In the genomic region with DNA sequence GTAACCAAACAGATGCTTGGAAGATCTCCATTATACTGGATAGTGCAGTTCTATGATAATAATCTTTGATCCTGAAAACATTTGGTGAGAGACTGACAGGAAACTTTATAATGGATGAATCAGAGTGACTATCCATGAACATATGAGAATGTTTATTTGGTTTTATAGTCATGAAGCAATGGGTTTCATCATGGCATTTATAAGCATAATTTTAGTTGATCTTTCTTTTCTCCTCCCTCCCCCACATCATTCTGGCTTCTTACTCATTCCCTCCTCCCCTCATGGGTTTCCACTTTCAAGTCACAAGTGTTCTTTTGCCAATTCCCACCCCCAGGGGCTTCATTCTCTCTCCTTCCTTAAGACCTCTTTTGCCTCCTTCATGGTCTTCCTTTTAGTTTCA, we compare ENCODE assay signal across 31 mouse cellular contexts. TPM values are rescaled to one million over a fixed set of nuclear protein-coding genes. Genes with fewer than 3 reads are reported as not detected.
DNase-seq lines count a peak whose midpoint lies in the region; ATAC-seq and TF ChIP-seq lines count a peak whose summit lies in the region.
"Had no signal": no experiment of that assay in that cellular context is flagged by ENCODE, and none has a peak within 500 bp of the region (broad histone marks: within the 10 kb centered on the region; RNA-seq: fewer than 3 reads in every experiment).

No protein-coding gene starts in this region.

- H3K36me3 ChIP-seq in kidney, adult 2 months (ENCODE audit: control insufficient read depth, insufficient read depth, low read length): no peaks in the 10 kb centered on the region

- TF ChIP-seq CTCF in kidney, adult 2 months (conservative IDR thresholded peaks at IDR 0.05; ENCODE audit: insufficient read depth, insufficient read length, low read depth, low read length): no peak
- TF ChIP-seq CTCF in embryonic fibroblast, embryonic 13.5 days (IDR thresholded peaks at IDR 0.05; ENCODE audit: borderline replicate concordance, insufficient read depth, low read length): no peak

- no peak for TF ChIP-seq POLR2A in kidney, adult 2 months (IDR thresholded peaks at IDR 0.05; ENCODE audit: low read depth, low read length)
- no peak for TF ChIP-seq POLR2A in embryonic fibroblast, embryonic 13.5 days (IDR thresholded peaks at IDR 0.05; ENCODE audit: low read depth, low read length)

- no peak overlapping the region for H3K4me3 ChIP-seq in kidney, adult 2 months (ENCODE audit: insufficient read depth, low read depth, low read length)
- no peak overlapping the region for H3K4me3 ChIP-seq in embryonic fibroblast, embryonic 13.5 days (ENCODE audit: insufficient read depth, low read length)
- H3K4me3 ChIP-seq: embryonic facial prominence, embryonic 10.5 days; embryonic facial prominence, embryonic 13.5 days; forebrain, embryonic 10.5 days; forebrain, embryonic 13.5 days; heart, embryonic 10.5 days had no signal

- peak; percentile 35 for DNase-seq in heart, adult 11 months
- DNase-seq in heart, postnatal 14 days: no peak
- no peak for DNase-seq in kidney, adult 2 months
- no peak for DNase-seq in kidney, postnatal 25 days
- DNase-seq in NIH3T3 (ENCODE audit: low read depth) (peak; percentile 75), liver (no peak)
- DNase-seq: adrenal gland, adult 2 months; adrenal gland, postnatal 25 days; B cell, adult 2 months; cerebellum, adult 11 months; cerebellum, adult 2 months; cerebellum, postnatal 10 days; cerebellum, postnatal 36 days; embryo, embryonic 11 days; gastrocnemius, postnatal 10 days; gastrocnemius, postnatal 36 days; heart, postnatal 4 days; kidney, adult 18-20 months had no signal

- no peak for ATAC-seq in CD4-positive, CD25-positive, alpha-beta regulatory T cell, adult 4 months
- ATAC-seq: forebrain, embryonic 13.5 days; forebrain, embryonic 16.5 days; hindbrain, postnatal 0 days; inflammation-experienced regulatory T-cells, adult 6 months; intestine, embryonic 16.5 days; Patski had no signal

- H3K27me3 ChIP-seq in kidney, adult 2 months (replicated peaks; ENCODE audit: control insufficient read depth, insufficient read depth, low read length): no peaks in the 10 kb centered on the region
- H3K27me3 ChIP-seq: embryonic facial prominence, embryonic 13.5 days; forebrain, embryonic 13.5 days; Patski had no signal

- intact Hi-C loops in heart, postnatal 14 days (cut with DNase I): no loop called here

- no peaks in the 10 kb centered on the region for H3K4me1 ChIP-seq in kidney, adult 2 months (ENCODE audit: control insufficient read depth, insufficient read depth, low read length)
- peaks cover 2% of the 10 kb centered on the region; the same call in 1 of the 2 replicates for H3K4me1 ChIP-seq in embryonic fibroblast, embryonic 13.5 days (ENCODE audit: control insufficient read depth, insufficient read depth, low read length)
- H3K4me1 ChIP-seq: embryonic facial prominence, embryonic 10.5 days; embryonic facial prominence, embryonic 13.5 days; forebrain, embryonic 10.5 days; forebrain, embryonic 13.5 days; heart, embryonic 10.5 days had no signal

- H3K27ac ChIP-seq in kidney, adult 2 months (ENCODE audit: insufficient read depth, low read depth, low read length): peak overlapping the region; percentile 68; the same call in 1 of the 2 replicates
- H3K27ac ChIP-seq in embryonic fibroblast, embryonic 13.5 days (ENCODE audit: insufficient read depth, low read length): peak overlapping the region; percentile 52
- H3K27ac ChIP-seq: embryonic facial prominence, embryonic 10.5 days; embryonic facial prominence, embryonic 13.5 days; forebrain, embryonic 10.5 days; forebrain, embryonic 13.5 days; heart, embryonic 10.5 days; hindbrain, embryonic 14.5 days; hindbrain, postnatal 0 days had no signal

RNA-seq across cellular contexts. Expression of gene 4930402H24Rik, which starts 19.2 kb away (rescaled TPM):
- total RNA-seq in heart, postnatal 14 days (2021): 10 to 100 TPM; 61.4 to 61.7 TPM
- 70.2 and 91.4 TPM in 2 replicates for polyA plus RNA-seq in kidney, adult 2 months (2012; rRNA removed)
- polyA plus RNA-seq in embryonic fibroblast, embryonic 13.5 days (2011; ENCODE audit: insufficient read length, low read depth, missing spikeins): 67.2 and 101 TPM in 2 replicates
- polyA plus RNA-seq in CD4-positive, CD25-positive, alpha-beta regulatory T cell, adult 4 months (2017; shearing (Covaris generic)): 10 to 100 TPM; 13.0 to 13.6 TPM

RNA-seq across cellular contexts. Expression of gene Atrn, which starts 19.3 kb away (rescaled TPM):
- total RNA-seq in heart, postnatal 14 days (2021): 10 to 100 TPM; 28.8 to 29.6 TPM
- 14.5 and 14.9 TPM in 2 replicates for polyA plus RNA-seq in kidney, adult 2 months (2012; rRNA removed)
- 28.4 and 30.0 TPM in 2 replicates for polyA plus RNA-seq in embryonic fibroblast, embryonic 13.5 days (2011; ENCODE audit: insufficient read length, low read depth, missing spikeins)
- polyA plus RNA-seq in CD4-positive, CD25-positive, alpha-beta regulatory T cell, adult 4 months (2017; shearing (Covaris generic)): 1 to 10 TPM; 4.0 to 8.5 TPM

Comparison
In these comparisons a context has a peak if more than half of its experiments do, and no peak if none do; other contexts are left out.
1. DNase-seq: peak in heart, adult 11 months (single experiment) and NIH3T3 (single experiment); none in heart, postnatal 14 days (0 of 2), kidney, adult 2 months (single experiment), kidney, postnatal 25 days (0 of 2) and liver (single experiment).